Mouse (Mus musculus) heart, embryonic 13.5 days (tissue): ENCODE measurements around the gene Apba1. TPM values are rescaled to one million over a fixed set of nuclear protein-coding genes. Genes with fewer than 3 reads are reported as not detected.
A peak's percentile ranks its signal among the peaks of the same experiment; 100 is the strongest.

Experiments
- ATAC-seq: fragments of 200-750 bp; cut with Nextera tagmentation; 2 replicates; pipeline ENCODE4 v1.8.0; 2017; ENCODE audit warnings: moderate TSS enrichment; ENCODE audit not compliant: insufficient number of reproducible peaks, low FRiP score, low TSS enrichment; ENCODE audit errors: extremely low read depth
- H3K27ac ChIP-seq: fragments of 300-500 bp; sonication (generic); replicated peaks from 2 replicates; pipeline ENCODE4 v1.5.1; 2015; ENCODE audit warnings: moderate library complexity, mild to moderate bottlenecking, inconsistent platforms
- H3K27me3 ChIP-seq: fragments of 300-500 bp; sonication (generic); replicated peaks from 2 replicates; pipeline ENCODE4 v1.6.1; 2015; ENCODE audit warnings: mild to moderate bottlenecking, inconsistent platforms
- H3K36me3 ChIP-seq: fragments of 300-500 bp; sonication (generic); 2 replicates; pipeline ENCODE4 v1.6.1; 2015; ENCODE audit warnings: mild to moderate bottlenecking, inconsistent platforms
- H3K4me1 ChIP-seq: fragments of 300-500 bp; sonication (generic); 2 replicates; pipeline ENCODE4 v1.6.1; 2015; ENCODE audit warnings: inconsistent platforms
- H3K4me2 ChIP-seq: fragments of 300-500 bp; sonication (generic); 2 replicates; pipeline ENCODE4 v1.6.1; 2015; ENCODE audit warnings: inconsistent platforms, mild to moderate bottlenecking, moderate library complexity
- H3K4me3 ChIP-seq: fragments of 300-500 bp; sonication (generic); 2 replicates; pipeline ENCODE4 v1.5.1; 2015; ENCODE audit warnings: moderate library complexity, mild to moderate bottlenecking, inconsistent platforms
- H3K9ac ChIP-seq: fragments of 300-500 bp; sonication (generic); 2 replicates; pipeline ENCODE4 v1.6.1; 2015; ENCODE audit warnings: inconsistent platforms, mild to moderate bottlenecking, moderate library complexity
- H3K9me3 ChIP-seq: fragments of 300-500 bp; sonication (generic); 2 replicates; pipeline ENCODE4 v1.6.1; 2016; ENCODE audit warnings: inconsistent platforms
- WGBS: fragments of 180-500 bp; shearing (Covaris S2); methylation state at CpG from one replicate; pipeline ENCODE4 v1.1.7; 2015; ENCODE audit warnings: mixed read lengths; 5-methylcytosine and 5-hydroxymethylcytosine counted together
- polyA plus RNA-seq: library from polyadenylated mRNA; unstranded; fragments of >200 nt; fragmentation: Nextera tagmentation; extraction: Ambion mirVana; gene quantifications from 2 replicates; pipeline ENCODE4 v1.2.1, GENCODE M21; 2015

Gene Apba1
- polyA plus RNA-seq, 1 experiment from 2014 or later: 0.33 TPM

DNA sequence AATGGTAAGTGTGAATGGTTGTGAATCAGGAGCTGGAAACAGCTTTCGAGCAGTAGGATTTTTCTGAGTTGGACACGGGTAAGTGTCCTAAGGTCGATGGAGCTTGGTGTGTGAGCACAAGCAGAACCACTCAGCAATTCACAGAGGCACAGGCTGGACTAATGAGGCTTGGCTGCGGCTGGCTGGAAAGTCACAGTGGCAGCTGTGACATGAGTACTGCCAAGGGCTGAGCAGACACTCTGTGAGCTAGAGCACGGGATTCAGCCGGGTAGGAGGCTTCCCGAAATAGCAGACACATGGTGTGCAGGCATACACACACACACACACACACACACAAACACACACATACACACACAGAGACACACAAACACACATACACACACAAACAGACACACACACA is 121.2 kb downstream of the Apba1 start:
- Histone ChIP-seq H3K4me2 (no peak overlapping the region), H3K27me3 (no peaks in the 10 kb centered on the region), H3K27ac (peak overlapping the region; percentile 36), H3K4me1 (no peaks in the 10 kb centered on the region), H3K36me3 (no peaks in the 10 kb centered on the region), H3K4me3 (no peak overlapping the region), H3K9ac (no peak overlapping the region), H3K9me3 (no peaks in the 10 kb centered on the region)
- WGBS: 35% methylated on average over 7 of the region's 7 CpGs
- no peak; the same call in 1 of the 2 replicates for ATAC-seq

DNA sequence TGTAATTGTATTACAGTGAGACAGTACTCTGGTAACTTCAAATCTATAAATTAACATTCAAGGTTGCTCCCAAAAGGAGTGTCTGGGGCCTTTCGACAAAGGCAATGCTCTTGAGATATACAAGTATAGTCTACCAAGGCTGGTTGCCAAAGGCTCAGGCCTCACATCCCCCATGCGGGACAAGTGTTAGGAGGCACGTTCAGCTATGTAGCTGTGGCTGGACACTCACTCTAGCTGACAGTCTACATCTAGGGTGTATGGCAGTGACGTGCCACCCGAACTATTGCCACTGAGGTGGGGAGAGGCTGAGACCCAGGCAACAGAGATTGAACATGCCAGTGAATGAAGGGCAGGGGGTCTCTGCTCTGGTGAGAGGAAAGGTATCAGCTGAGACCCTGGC is 127.5 kb downstream of the Apba1 start:
- ATAC-seq: no peak
- H3K27ac ChIP-seq: no peak overlapping the region
- no peaks in the 10 kb centered on the region for H3K36me3 ChIP-seq
- H3K9me3 ChIP-seq: no peaks in the 10 kb centered on the region
- H3K4me3 ChIP-seq: no peak overlapping the region
- no peak overlapping the region for H3K9ac ChIP-seq
- peaks cover 12% of the 10 kb centered on the region for H3K27me3 ChIP-seq
- no peak overlapping the region for H3K4me2 ChIP-seq
- 59% methylated on average over 5 of the region's 5 CpGs for WGBS
- peaks cover 6% of the 10 kb centered on the region; the same call in 1 of the 2 replicates for H3K4me1 ChIP-seq

DNA sequence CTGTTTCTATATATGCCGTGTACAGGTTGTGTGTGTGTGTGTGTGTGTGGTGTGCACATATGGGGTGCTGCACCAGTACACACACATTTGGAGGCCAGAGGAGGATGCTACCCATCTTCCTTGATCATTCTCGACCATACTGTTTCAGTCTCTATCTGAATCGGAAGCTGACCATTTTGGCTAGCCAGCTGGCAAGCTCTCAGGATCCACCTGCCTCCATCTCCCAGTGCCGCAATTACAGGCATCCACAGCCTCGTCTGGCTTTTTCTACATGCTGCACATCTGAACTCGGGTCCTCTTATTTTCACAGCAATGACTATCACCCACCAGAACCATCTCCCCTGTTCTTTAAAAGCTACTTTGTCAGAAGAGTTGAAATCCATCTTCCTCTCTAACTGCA is 132.7 kb downstream of the Apba1 start:
- Histone ChIP-seq H3K27me3 (peaks cover 61% of the 10 kb centered on the region), H3K4me1 (peaks cover 11% of the 10 kb centered on the region), H3K27ac (no peak overlapping the region), H3K36me3 (no peaks in the 10 kb centered on the region), H3K4me2 (no peak overlapping the region), H3K9ac (no peak overlapping the region), H3K9me3 (no peaks in the 10 kb centered on the region), H3K4me3 (no peak overlapping the region)
- WGBS: 74% methylated on average over 6 of the region's 6 CpGs
- ATAC-seq: no peak

DNA sequence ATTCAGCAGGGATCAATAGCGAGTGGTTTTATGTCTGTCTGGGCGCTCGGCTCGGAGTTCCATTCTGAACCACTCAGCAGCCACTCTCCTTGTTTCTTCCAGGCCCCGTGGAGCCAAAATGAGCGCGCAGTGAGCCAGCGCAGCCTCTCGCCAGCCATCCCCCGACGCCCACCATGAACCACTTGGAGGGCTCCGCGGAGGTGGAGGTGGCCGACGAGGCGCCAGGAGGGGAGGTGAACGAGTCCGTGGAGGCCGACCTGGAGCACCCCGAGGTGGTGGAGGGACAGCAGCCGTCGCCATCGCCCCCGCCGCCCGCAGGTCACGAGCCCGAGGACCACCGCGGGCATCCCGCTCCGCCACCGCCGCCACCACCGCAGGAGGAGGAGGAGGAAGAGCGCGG is 133.9 kb downstream of the Apba1 start:
- Histone ChIP-seq H3K9me3 (no peaks in the 10 kb centered on the region), H3K9ac (peak overlapping the region; percentile 73), H3K4me1 (peaks cover 14% of the 10 kb centered on the region), H3K4me3 (peak overlapping the region; percentile 55), H3K27ac (no peak overlapping the region), H3K4me2 (peak overlapping the region; percentile 69), H3K27me3 (peaks cover 66% of the 10 kb centered on the region), H3K36me3 (no peaks in the 10 kb centered on the region)
- no peak for ATAC-seq
- WGBS: 21% methylated on average over 37 of the region's 37 CpGs

DNA sequence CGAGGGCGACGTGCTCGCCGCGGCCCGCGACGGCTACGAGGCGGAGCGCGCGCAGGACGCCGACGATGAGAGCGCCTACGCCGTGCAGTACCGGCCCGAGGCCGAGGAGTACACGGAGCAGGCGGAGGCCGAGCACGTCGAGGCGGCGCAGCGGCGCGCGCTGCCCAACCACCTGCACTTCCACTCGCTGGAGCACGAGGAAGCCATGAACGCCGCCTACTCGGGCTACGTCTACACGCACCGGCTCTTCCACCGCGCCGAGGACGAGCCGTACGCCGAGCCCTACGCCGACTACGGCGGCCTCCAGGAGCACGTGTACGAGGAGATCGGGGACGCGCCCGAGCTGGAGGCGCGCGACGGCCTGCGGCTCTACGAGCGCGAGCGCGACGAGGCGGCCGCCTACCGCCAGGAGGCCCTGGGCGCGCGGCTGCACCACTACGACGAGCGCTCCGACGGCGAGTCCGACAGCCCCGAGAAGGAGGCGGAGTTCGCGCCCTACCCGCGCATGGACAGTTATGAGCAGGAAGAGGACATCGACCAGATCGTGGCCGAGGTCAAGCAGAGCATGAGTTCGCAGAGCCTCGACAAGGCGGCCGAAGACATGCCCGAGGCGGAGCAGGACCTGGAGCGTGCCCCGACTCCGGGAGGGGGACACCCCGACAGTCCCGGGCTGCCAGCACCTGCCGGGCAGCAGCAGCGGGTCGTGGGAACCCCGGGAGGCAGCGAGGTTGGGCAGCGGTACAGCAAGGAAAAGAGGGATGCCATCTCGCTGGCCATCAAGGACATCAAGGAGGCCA is 134.6 kb downstream of the Apba1 start:
- Histone ChIP-seq H3K27me3 (peaks cover 66% of the 10 kb centered on the region), H3K9me3 (no peaks in the 10 kb centered on the region), H3K4me3 (peak overlapping the region; percentile 55), H3K36me3 (no peaks in the 10 kb centered on the region), H3K4me1 (peaks cover 13% of the 10 kb centered on the region), H3K27ac (no peak overlapping the region), H3K9ac (peak overlapping the region; percentile 73), H3K4me2 (peak overlapping the region; percentile 69)
- 14% methylated on average over 110 of the region's 110 CpGs for WGBS
- ATAC-seq: no peak; the same call in 1 of the 2 replicates

DNA sequence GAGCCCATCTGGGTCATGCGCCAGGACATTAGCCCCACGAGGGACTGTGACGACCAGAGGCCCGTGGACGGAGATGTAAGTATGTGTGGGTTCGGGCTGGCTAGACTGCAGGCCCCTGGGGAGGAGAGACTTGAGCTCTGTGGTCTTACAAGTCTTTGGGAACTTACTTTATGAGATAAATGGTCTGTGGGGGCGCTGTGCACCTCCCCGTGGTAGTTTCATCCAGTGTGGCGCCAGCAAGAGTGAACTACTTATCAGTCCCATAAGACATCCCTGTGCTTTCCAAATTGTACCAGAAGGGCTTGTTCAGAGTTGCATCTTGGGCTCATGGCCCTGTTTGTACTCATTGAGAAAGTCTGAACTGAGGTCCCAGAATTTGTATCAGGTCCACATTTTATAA is 135.3 kb downstream of the Apba1 start:
- Histone ChIP-seq H3K27me3 (peaks cover 61% of the 10 kb centered on the region), H3K9ac (no peak overlapping the region), H3K9me3 (no peaks in the 10 kb centered on the region), H3K4me2 (no peak overlapping the region), H3K4me3 (no peak overlapping the region), H3K27ac (no peak overlapping the region), H3K36me3 (no peaks in the 10 kb centered on the region), H3K4me1 (peaks cover 15% of the 10 kb centered on the region)
- no peak for ATAC-seq
- 59% methylated on average over 9 of the region's 9 CpGs for WGBS

DNA sequence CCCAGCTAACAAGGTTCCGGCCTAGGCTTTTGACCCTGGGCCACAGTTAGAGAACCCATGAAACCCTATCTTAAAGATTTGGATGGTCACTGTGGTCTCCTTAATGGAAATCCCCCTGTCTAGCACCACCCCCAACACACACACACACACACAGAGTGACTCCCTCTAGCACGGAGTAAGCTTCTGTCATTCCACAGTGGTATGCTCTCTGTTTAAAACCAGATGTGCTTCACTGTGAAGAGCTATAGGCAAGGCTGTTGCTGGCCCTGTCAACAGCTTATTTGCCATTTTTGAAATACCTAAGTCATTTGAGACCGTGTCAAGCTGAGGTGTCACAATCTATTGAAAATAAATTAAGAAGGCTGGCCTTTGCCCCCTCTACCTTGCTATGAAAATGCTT is 136.1 kb downstream of the Apba1 start:
- Histone ChIP-seq H3K9me3 (no peaks in the 10 kb centered on the region), H3K4me3 (no peak overlapping the region), H3K4me2 (no peak overlapping the region), H3K9ac (no peak overlapping the region), H3K4me1 (peaks cover 15% of the 10 kb centered on the region), H3K27ac (no peak overlapping the region), H3K36me3 (no peaks in the 10 kb centered on the region), H3K27me3 (peaks cover 62% of the 10 kb centered on the region)
- no peak for ATAC-seq
- 50% methylated on average over 3 of the region's 3 CpGs for WGBS

DNA sequence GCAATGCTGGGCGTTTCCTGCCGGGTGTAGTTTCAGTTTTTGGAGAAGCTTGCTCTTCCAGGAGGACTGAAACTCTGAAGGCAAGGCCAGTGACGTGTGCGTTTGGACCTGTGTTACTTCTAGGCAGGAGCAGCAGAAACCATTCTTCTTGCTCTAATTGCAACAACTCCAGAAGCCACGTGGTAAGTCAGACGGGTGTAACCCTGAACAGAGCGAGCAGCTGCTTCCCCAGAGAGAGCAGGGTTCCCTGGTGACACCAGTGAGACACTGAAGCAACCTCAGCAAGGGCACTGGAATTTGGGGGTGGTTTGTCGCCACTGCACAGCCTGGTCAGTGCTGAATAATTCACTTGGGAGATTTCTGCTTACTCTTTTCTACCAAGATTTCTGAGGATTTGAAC is 138.2 kb downstream of the Apba1 start:
- Histone ChIP-seq H3K9ac (no peak overlapping the region), H3K27ac (no peak overlapping the region), H3K4me3 (no peak overlapping the region), H3K27me3 (peaks cover 49% of the 10 kb centered on the region), H3K9me3 (no peaks in the 10 kb centered on the region), H3K4me1 (peaks cover 15% of the 10 kb centered on the region), H3K36me3 (no peaks in the 10 kb centered on the region), H3K4me2 (no peak overlapping the region)
- no peak for ATAC-seq
- WGBS: 61% methylated on average over 8 of the region's 8 CpGs

DNA sequence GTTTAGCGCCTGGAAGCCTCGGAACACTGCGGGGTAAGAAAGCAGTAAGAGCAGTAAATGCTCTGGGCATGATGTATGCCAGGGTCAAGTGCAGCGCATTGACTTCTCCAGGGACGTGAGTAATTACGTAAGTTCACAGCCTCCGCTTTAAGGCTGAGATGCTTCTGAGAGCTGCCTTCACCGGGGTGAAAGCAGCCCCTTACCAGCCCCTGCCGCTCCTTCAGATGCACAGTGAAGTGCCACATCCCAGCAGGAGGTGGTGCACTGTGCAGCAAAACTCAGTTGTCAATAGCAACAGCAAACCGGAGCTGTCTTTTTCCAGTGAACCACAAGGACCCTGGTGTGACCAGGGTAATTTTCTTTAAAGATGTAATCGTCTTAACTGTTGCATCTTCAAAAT is 139.8 kb downstream of the Apba1 start:
- Histone ChIP-seq H3K36me3 (no peaks in the 10 kb centered on the region), H3K4me1 (peaks cover 8% of the 10 kb centered on the region; the same call in 1 of the 2 replicates), H3K27me3 (peaks cover 36% of the 10 kb centered on the region), H3K9ac (no peak overlapping the region), H3K4me3 (no peak overlapping the region), H3K9me3 (no peaks in the 10 kb centered on the region), H3K27ac (no peak overlapping the region), H3K4me2 (no peak overlapping the region)
- no peak for ATAC-seq
- 61% methylated on average over 11 of the region's 11 CpGs for WGBS

DNA sequence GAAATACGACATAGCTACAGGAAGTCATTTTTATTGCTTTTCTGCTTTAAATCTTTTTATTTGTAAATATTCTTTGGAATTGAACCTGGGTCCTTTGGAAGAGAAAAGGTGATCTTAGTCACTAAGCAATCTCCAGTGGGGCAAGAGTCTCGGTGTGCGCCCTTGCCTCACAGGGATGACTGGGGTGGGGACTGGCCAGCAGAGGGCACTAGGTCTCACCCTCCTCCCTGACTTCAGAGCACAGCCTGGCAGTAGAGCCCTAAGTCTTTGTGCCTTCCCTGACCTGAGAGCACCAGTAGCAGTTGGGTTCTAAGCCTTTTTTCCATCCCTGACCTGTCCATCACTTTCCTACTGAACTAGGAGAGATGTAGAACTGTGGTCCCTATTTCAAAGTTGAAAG is 142.5 kb downstream of the Apba1 start:
- Histone ChIP-seq H3K4me1 (peaks cover 6% of the 10 kb centered on the region; the same call in 1 of the 2 replicates), H3K9ac (no peak overlapping the region), H3K27me3 (peaks cover 15% of the 10 kb centered on the region), H3K4me3 (no peak overlapping the region), H3K4me2 (no peak overlapping the region), H3K36me3 (no peaks in the 10 kb centered on the region), H3K9me3 (no peaks in the 10 kb centered on the region), H3K27ac (no peak overlapping the region)
- no peak for ATAC-seq
- 68% methylated on average over 3 of the region's 3 CpGs for WGBS

DNA sequence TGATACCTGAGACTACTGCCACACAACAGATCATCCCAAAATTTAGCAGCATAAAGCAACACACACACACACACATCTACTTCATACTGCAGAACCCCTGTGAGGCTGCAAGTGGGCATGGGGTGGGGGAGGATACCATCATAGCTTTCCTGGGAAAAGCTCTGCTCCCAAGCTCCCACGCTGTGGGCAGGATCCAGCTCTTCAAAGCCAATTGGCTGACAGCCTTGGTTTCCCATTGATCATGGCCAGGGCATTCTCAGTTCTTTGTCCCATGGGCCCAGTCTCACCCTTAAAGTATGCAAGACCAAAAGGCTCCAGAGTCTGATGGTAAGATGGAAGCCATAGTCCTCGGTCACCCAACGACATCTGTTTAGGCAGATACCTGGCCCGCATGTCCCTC is 143.1 kb downstream of the Apba1 start:
- Histone ChIP-seq H3K36me3 (no peaks in the 10 kb centered on the region), H3K4me1 (peaks cover 5% of the 10 kb centered on the region; the same call in 1 of the 2 replicates), H3K9ac (no peak overlapping the region), H3K27ac (no peak overlapping the region), H3K9me3 (no peaks in the 10 kb centered on the region), H3K4me3 (no peak overlapping the region), H3K4me2 (no peak overlapping the region), H3K27me3 (peaks cover 12% of the 10 kb centered on the region)
- ATAC-seq: no peak
- WGBS: 91% methylated on average over 4 of the region's 4 CpGs

DNA sequence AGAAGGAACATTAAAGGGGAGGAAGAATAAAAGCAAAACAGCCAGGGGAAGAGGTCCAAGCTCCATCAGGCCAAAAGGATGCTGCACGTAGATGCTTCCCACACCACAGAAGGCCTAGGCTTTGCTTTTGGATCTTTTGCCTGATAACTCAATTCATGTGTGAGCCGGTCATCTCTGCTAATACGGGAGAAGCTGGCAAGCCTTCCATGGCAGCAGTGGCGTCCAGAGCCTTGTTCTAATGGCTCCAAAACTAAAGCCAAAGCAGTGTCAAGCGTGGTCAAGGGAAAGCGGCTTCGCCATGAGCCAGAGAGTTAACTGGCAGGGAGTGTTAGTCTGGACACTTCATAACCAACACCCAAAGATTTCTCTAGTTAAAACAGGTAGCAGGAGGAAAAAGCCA is 144.4 kb downstream of the Apba1 start:
- H3K4me3 ChIP-seq: no peak overlapping the region
- no peak overlapping the region for H3K4me2 ChIP-seq
- H3K36me3 ChIP-seq: no peaks in the 10 kb centered on the region
- WGBS: 86% methylated on average over 7 of the region's 7 CpGs
- no peak for ATAC-seq
- H3K9ac ChIP-seq: no peak overlapping the region
- peaks cover 9% of the 10 kb centered on the region; the same call in 1 of the 2 replicates for H3K27me3 ChIP-seq
- peaks cover 3% of the 10 kb centered on the region; the same call in 1 of the 2 replicates for H3K4me1 ChIP-seq
- H3K9me3 ChIP-seq: no peaks in the 10 kb centered on the region
- no peak overlapping the region for H3K27ac ChIP-seq
